Mouse (Mus musculus) kidney, embryonic 16.5 days (tissue): ENCODE measurements around the gene Dusp16. TPM values are rescaled to one million over a fixed set of nuclear protein-coding genes. Genes with fewer than 3 reads are reported as not detected.
A peak's percentile ranks its signal among the peaks of the same experiment; 100 is the strongest.

Experiments used
- ATAC-seq: fragments of 200-750 bp; cut with Nextera tagmentation; 2 replicates; pipeline ENCODE4 v1.8.0; 2017; ENCODE audit warnings: moderate TSS enrichment; ENCODE audit not compliant: low FRiP score, low TSS enrichment
- H3K27ac ChIP-seq: fragments of 300-500 bp; sonication (generic); 2 replicates; pipeline ENCODE4 v1.5.1; 2014; ENCODE audit warnings: low read length
- H3K27me3 ChIP-seq: fragments of 300-500 bp; sonication (generic); 2 replicates; pipeline ENCODE4 v1.6.1; 2014; ENCODE audit warnings: low read length, control low read depth, mixed read lengths; ENCODE audit not compliant: insufficient read depth
- H3K36me3 ChIP-seq: fragments of 300-500 bp; sonication (generic); 2 replicates; pipeline ENCODE4 v1.6.1; 2014; ENCODE audit warnings: low read length, control low read depth, mixed read lengths; ENCODE audit not compliant: insufficient read depth
- H3K4me1 ChIP-seq: fragments of 300-500 bp; sonication (generic); 2 replicates; pipeline ENCODE4 v1.6.1; 2014; ENCODE audit warnings: low read length, control low read depth, mixed read lengths; ENCODE audit not compliant: insufficient read depth
- H3K4me2 ChIP-seq: fragments of 300-500 bp; sonication (generic); replicated peaks from 2 replicates; pipeline ENCODE4 v1.6.1; 2014; ENCODE audit warnings: low read depth, low read length
- H3K4me3 ChIP-seq: fragments of 300-500 bp; sonication (generic); 2 replicates; pipeline ENCODE4 v1.5.1; 2014; ENCODE audit warnings: mild to moderate bottlenecking, low read length
- H3K9ac ChIP-seq: fragments of 300-500 bp; sonication (generic); replicated peaks from 2 replicates; pipeline ENCODE4 v1.6.1; 2014; ENCODE audit warnings: low read length
- H3K9me3 ChIP-seq: fragments of 300-500 bp; sonication (generic); 2 replicates; pipeline ENCODE4 v1.6.1; 2016; ENCODE audit warnings: low read length, control low read depth
- WGBS: fragments of 180-500 bp; shearing (Covaris S2); extraction: QIAGEN DNeasy Blood & Tissue Kit; methylation state at CpG from one replicate; pipeline ENCODE4 v1.1.7; 2014; 5-methylcytosine and 5-hydroxymethylcytosine counted together
- polyA plus RNA-seq: library from polyadenylated mRNA; unstranded; fragments of >200 nt; fragmentation: Nextera tagmentation; extraction: Ambion mirVana; gene quantifications from 2 replicates; pipeline ENCODE4 v1.2.1, GENCODE M21; 2015

Dusp16 gene
- polyA plus RNA-seq, 1 experiment from 2014 or later: 12.4 TPM

- Histone ChIP-seq H3K4me1 (no peaks in the 10 kb centered on the region), H3K4me3 (no peak overlapping the region), H3K27ac (no peak overlapping the region), H3K36me3 (no peaks in the 10 kb centered on the region), H3K9ac (no peak overlapping the region; the same call in 1 of the 2 replicates), H3K9me3 (no peaks in the 10 kb centered on the region), H3K4me2 (no peak overlapping the region), H3K27me3 (no peaks in the 10 kb centered on the region)
- 34% methylated on average over 12 of the region's 12 CpGs for WGBS
- ATAC-seq: no peak
Observed at GRCm38 (mm10) chr6:134817051-134817928, 24.9 kb upstream of the Dusp16 start.

GRCm38 (mm10) chr6:134813066-134813465, 20.6 kb upstream of the Dusp16 start:
- H3K9ac ChIP-seq: no peak overlapping the region
- no peak overlapping the region for H3K27ac ChIP-seq
- no peak overlapping the region for H3K4me2 ChIP-seq
- no peak overlapping the region for H3K4me3 ChIP-seq
- H3K27me3 ChIP-seq: no peaks in the 10 kb centered on the region
- H3K4me1 ChIP-seq: no peaks in the 10 kb centered on the region
- H3K36me3 ChIP-seq: no peaks in the 10 kb centered on the region
- 100% methylated on average over 1 of the region's 1 CpGs for WGBS
- H3K9me3 ChIP-seq: no peaks in the 10 kb centered on the region
- no peak for ATAC-seq

- 93% methylated on average over 11 of the region's 11 CpGs for WGBS
- no peak overlapping the region for H3K27ac ChIP-seq
- no peak overlapping the region for H3K4me3 ChIP-seq
- H3K27me3 ChIP-seq: no peaks in the 10 kb centered on the region
- H3K4me2 ChIP-seq: no peak overlapping the region
- no peak overlapping the region for H3K9ac ChIP-seq
- no peaks in the 10 kb centered on the region for H3K36me3 ChIP-seq
- ATAC-seq: no peak
- no peaks in the 10 kb centered on the region for H3K9me3 ChIP-seq
- no peaks in the 10 kb centered on the region for H3K4me1 ChIP-seq
Observed at GRCm38 (mm10) chr6:134807794-134808193, 15.4 kb upstream of the Dusp16 start.

- Histone ChIP-seq H3K27ac (no peak overlapping the region), H3K4me3 (no peak overlapping the region), H3K9me3 (no peaks in the 10 kb centered on the region), H3K27me3 (no peaks in the 10 kb centered on the region), H3K4me2 (no peak overlapping the region), H3K4me1 (no peaks in the 10 kb centered on the region), H3K36me3 (no peaks in the 10 kb centered on the region), H3K9ac (no peak overlapping the region)
- 69% methylated on average over 1 of the region's 2 CpGs for WGBS
- ATAC-seq: no peak
Observed at GRCm38 (mm10) chr6:134807091-134807490, 14.7 kb upstream of the Dusp16 start.

- no peaks in the 10 kb centered on the region; the same call in 1 of the 2 replicates for H3K4me1 ChIP-seq
- H3K4me3 ChIP-seq: no peak overlapping the region
- no peak overlapping the region for H3K4me2 ChIP-seq
- no peaks in the 10 kb centered on the region for H3K9me3 ChIP-seq
- H3K36me3 ChIP-seq: no peaks in the 10 kb centered on the region
- WGBS: 85% methylated on average over 6 of the region's 6 CpGs
- no peak overlapping the region for H3K9ac ChIP-seq
- ATAC-seq: no peak
- no peak overlapping the region for H3K27ac ChIP-seq
- no peaks in the 10 kb centered on the region for H3K27me3 ChIP-seq
Observed at GRCm38 (mm10) chr6:134806130-134806529, 13.7 kb upstream of the Dusp16 start.

GRCm38 (mm10) chr6:134804736-134805277, 12.4 kb upstream of the Dusp16 start:
- no peaks in the 10 kb centered on the region; the same call in 1 of the 2 replicates for H3K4me1 ChIP-seq
- no peaks in the 10 kb centered on the region for H3K36me3 ChIP-seq
- no peaks in the 10 kb centered on the region for H3K9me3 ChIP-seq
- H3K4me3 ChIP-seq: no peak overlapping the region
- WGBS: 69% methylated on average over 5 of the region's 5 CpGs
- no peak overlapping the region for H3K4me2 ChIP-seq
- H3K27ac ChIP-seq: no peak overlapping the region
- no peak for ATAC-seq
- H3K27me3 ChIP-seq: no peaks in the 10 kb centered on the region
- H3K9ac ChIP-seq: no peak overlapping the region

- ATAC-seq: peak; percentile 86
- H3K27ac ChIP-seq: peak overlapping the region; percentile 86
- H3K27me3 ChIP-seq: no peaks in the 10 kb centered on the region
- H3K4me1 ChIP-seq: no peaks in the 10 kb centered on the region; the same call in 1 of the 2 replicates
- 70% methylated on average over 9 of the region's 9 CpGs for WGBS
- H3K9me3 ChIP-seq: no peaks in the 10 kb centered on the region
- H3K4me2 ChIP-seq: no peak overlapping the region
- no peak overlapping the region for H3K9ac ChIP-seq
- H3K36me3 ChIP-seq: no peaks in the 10 kb centered on the region
- no peak overlapping the region for H3K4me3 ChIP-seq
Observed at GRCm38 (mm10) chr6:134802641-134803043, 10.2 kb upstream of the Dusp16 start.

- ATAC-seq: no peak
- Histone ChIP-seq H3K9me3 (no peaks in the 10 kb centered on the region), H3K9ac (no peak overlapping the region), H3K27me3 (no peaks in the 10 kb centered on the region), H3K36me3 (no peaks in the 10 kb centered on the region), H3K4me1 (no peaks in the 10 kb centered on the region; the same call in 1 of the 2 replicates), H3K27ac (peak overlapping the region; percentile 41; the same call in 1 of the 2 replicates), H3K4me2 (no peak overlapping the region), H3K4me3 (no peak overlapping the region)
- WGBS: 39% methylated on average over 1 of the region's 1 CpGs
Observed at GRCm38 (mm10) chr6:134801483-134801882, 9.1 kb upstream of the Dusp16 start.

GRCm38 (mm10) chr6:134796297-134796696, 3.9 kb upstream of the Dusp16 start:
- H3K9ac ChIP-seq: no peak overlapping the region
- no peaks in the 10 kb centered on the region for H3K27me3 ChIP-seq
- 87% methylated on average over 10 of the region's 10 CpGs for WGBS
- no peaks in the 10 kb centered on the region for H3K9me3 ChIP-seq
- H3K4me1 ChIP-seq: peaks cover 12% of the 10 kb centered on the region; the same call in 1 of the 2 replicates
- H3K4me3 ChIP-seq: no peak overlapping the region
- H3K27ac ChIP-seq: no peak overlapping the region
- ATAC-seq: no peak
- no peaks in the 10 kb centered on the region for H3K36me3 ChIP-seq
- H3K4me2 ChIP-seq: no peak overlapping the region
